7 mouse cellular contexts compared by ENCODE assay signal in the genomic region with DNA sequence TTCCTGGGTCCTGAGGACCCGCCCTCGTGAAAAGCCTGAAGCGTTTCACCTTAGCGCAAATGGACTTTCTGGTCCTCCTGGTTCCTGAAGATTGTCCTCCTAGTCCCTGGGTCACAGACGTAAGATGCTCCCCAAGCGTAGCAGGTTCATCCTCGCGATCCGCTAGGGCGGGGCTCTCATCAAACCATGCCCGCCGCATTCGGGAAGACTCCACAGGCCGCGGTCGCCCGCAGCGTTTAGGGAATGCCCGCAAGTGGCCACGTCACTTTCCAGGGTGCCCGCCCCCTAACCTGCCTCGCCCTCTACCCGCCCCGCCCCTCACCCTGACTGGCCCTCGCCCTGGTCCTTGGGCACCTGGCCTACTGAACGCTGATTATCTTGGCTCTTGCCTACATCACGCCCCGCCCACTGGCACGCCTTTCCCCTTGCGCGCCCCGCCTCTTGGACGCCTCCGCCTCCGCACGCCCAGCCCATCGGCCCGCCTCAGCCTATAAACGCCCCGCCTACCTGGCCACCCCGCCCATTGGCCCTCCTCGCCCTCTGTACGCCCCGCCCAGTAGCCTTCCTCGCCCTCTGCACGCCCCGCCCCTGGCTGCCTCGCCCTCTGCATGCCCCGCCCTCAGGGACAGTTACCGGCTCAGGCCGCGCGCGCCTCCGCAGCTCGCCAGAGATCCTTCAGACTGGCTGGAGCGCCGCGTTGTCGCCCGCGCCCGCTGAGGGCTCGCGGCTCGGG. TPM values are rescaled to one million over a fixed set of nuclear protein-coding genes. Genes with fewer than 3 reads are reported as not detected.
A peak's percentile ranks its signal among the peaks of the same experiment; 100 is the strongest.
DNase-seq lines count a peak whose midpoint lies in the region; ATAC-seq lines count a peak whose summit lies in the region.

A gene (plus strand): TSS at position 659 of the 733 bp plus-strand sequence.

- peak; percentile 100 for DNase-seq in adrenal gland, postnatal 25 days
- peak; percentile 100 for DNase-seq in heart, adult 11 months
- DNase-seq in kidney, adult 18-20 months: peak; percentile 100
- DNase-seq in limb, embryonic 11.5 days (ENCODE audit: low spot score): peak; percentile 98
- peak; percentile 96 for DNase-seq in midbrain, embryonic 14.5 days
- peak; percentile 100 for DNase-seq in spleen, adult 18-20 months

- peak; percentile 95 for ATAC-seq in embryonic facial prominence, embryonic 12.5 days (ENCODE audit: insufficient number of reproducible peaks, insufficient read depth, low FRiP score, low TSS enrichment)
- ATAC-seq in limb, embryonic 11.5 days (ENCODE audit: insufficient number of reproducible peaks, low FRiP score, low TSS enrichment, low read depth): peak; percentile 97
- ATAC-seq in midbrain, embryonic 14.5 days (ENCODE audit: low FRiP score, low TSS enrichment): peak; percentile 95

- H3K27me3 ChIP-seq in embryonic facial prominence, embryonic 12.5 days: peaks cover 29% of the 10 kb centered on the region
- peaks cover 20% of the 10 kb centered on the region; the same call in 1 of the 2 replicates for H3K27me3 ChIP-seq in limb, embryonic 11.5 days (ENCODE audit: control insufficient read depth, insufficient read depth, low read length)
- peaks cover 20% of the 10 kb centered on the region; the same call in 1 of the 2 replicates for H3K27me3 ChIP-seq in midbrain, embryonic 14.5 days (ENCODE audit: control insufficient read depth, insufficient read depth, low read length)

- peak within 1 kb of the TSS; percentile 36; the same call in 1 of the 2 replicates for H3K27ac ChIP-seq in embryonic facial prominence, embryonic 12.5 days
- no peak within 1 kb of the TSS for H3K27ac ChIP-seq in limb, embryonic 11.5 days (replicated peaks; ENCODE audit: low read depth, low read length)
- peak within 1 kb of the TSS; percentile 72 for H3K27ac ChIP-seq in midbrain, embryonic 14.5 days (replicated peaks; ENCODE audit: low read depth, low read length)

- H3K9ac ChIP-seq in embryonic facial prominence, embryonic 12.5 days: peak within 1 kb of the TSS; percentile 68
- peak within 1 kb of the TSS; percentile 52 for H3K9ac ChIP-seq in limb, embryonic 11.5 days (ENCODE audit: low read length)
- peak within 1 kb of the TSS; percentile 74 for H3K9ac ChIP-seq in midbrain, embryonic 14.5 days (replicated peaks; ENCODE audit: low read length)

- H3K4me2 ChIP-seq in embryonic facial prominence, embryonic 12.5 days (replicated peaks): peak within 1 kb of the TSS; percentile 99
- peak within 1 kb of the TSS; percentile 97 for H3K4me2 ChIP-seq in limb, embryonic 11.5 days (ENCODE audit: low read depth, severe bottlenecking)
- peak within 1 kb of the TSS; percentile 96 for H3K4me2 ChIP-seq in midbrain, embryonic 14.5 days (ENCODE audit: low read length)

- H3K36me3 ChIP-seq in embryonic facial prominence, embryonic 12.5 days: no peaks in the 10 kb centered on the region
- H3K36me3 ChIP-seq in limb, embryonic 11.5 days (ENCODE audit: control insufficient read depth, insufficient read depth, low read length): no peaks in the 10 kb centered on the region
- no peaks in the 10 kb centered on the region for H3K36me3 ChIP-seq in midbrain, embryonic 14.5 days (ENCODE audit: control insufficient read depth, insufficient read depth, low read length)

- H3K9me3 ChIP-seq in embryonic facial prominence, embryonic 12.5 days: no peaks in the 10 kb centered on the region
- H3K9me3 ChIP-seq in limb, embryonic 11.5 days (ENCODE audit: control insufficient read depth, low read length): no peaks in the 10 kb centered on the region
- no peaks in the 10 kb centered on the region for H3K9me3 ChIP-seq in midbrain, embryonic 14.5 days (ENCODE audit: control insufficient read depth, low read length)

- H3K4me3 ChIP-seq in embryonic facial prominence, embryonic 12.5 days: peak within 1 kb of the TSS; percentile 80
- H3K4me3 ChIP-seq in limb, embryonic 11.5 days (ENCODE audit: low read depth, low read length): peak within 1 kb of the TSS; percentile 52
- H3K4me3 ChIP-seq in midbrain, embryonic 14.5 days (replicated peaks; ENCODE audit: low read depth, low read length): peak within 1 kb of the TSS; percentile 72

- H3K4me1 ChIP-seq in embryonic facial prominence, embryonic 12.5 days: no peaks in the 10 kb centered on the region
- H3K4me1 ChIP-seq in limb, embryonic 11.5 days (ENCODE audit: control insufficient read depth, insufficient read depth, low read length): no peaks in the 10 kb centered on the region
- H3K4me1 ChIP-seq in midbrain, embryonic 14.5 days (ENCODE audit: control insufficient read depth, insufficient read depth, low read length): peaks cover 7% of the 10 kb centered on the region; the same call in 1 of the 2 replicates

- WGBS in embryonic facial prominence, embryonic 12.5 days: under 1% methylated on average over 64 of the region's 66 CpGs
- WGBS in limb, embryonic 11.5 days: under 1% methylated on average over 65 of the region's 66 CpGs
- under 1% methylated on average over 66 of the region's 66 CpGs for WGBS in midbrain, embryonic 14.5 days

RNA-seq across cellular contexts. Expression of the gene that starts here (rescaled TPM):
- total RNA-seq in adrenal gland, postnatal 25 days (2021): 37.7 and 37.9 TPM in 2 replicates
- polyA plus RNA-seq in embryonic facial prominence, embryonic 12.5 days (2016; fragmentation: Nextera tagmentation; extraction: Ambion mirVana): 1.2 and 1.7 TPM in 2 replicates
- 0.54 and 0.99 TPM in 2 replicates for polyA plus RNA-seq in limb, embryonic 11.5 days (2014; fragmentation: Nextera tagmentation; extraction: Ambion mirVana)
- polyA plus RNA-seq in midbrain, embryonic 14.5 days (2014; fragmentation: Nextera tagmentation; extraction: Ambion mirVana): 4.6 and 5.0 TPM in 2 replicates

Comparison
In these comparisons a context has a peak if more than half of its experiments do, and no peak if none do; other contexts are left out.
1. Peak in DNase-seq, ATAC-seq, H3K4me3 ChIP-seq, H3K9ac ChIP-seq and H3K4me2 ChIP-seq in limb, embryonic 11.5 days; RNA of the gene not detected or under 1 TPM.